Mouse (Mus musculus) lung, embryonic 16.5 days (tissue): ENCODE results near the gene Rin3. TPM values are rescaled to one million over a fixed set of nuclear protein-coding genes. Genes with fewer than 3 reads are reported as not detected.

Experiments
- ATAC-seq: fragments of 200-750 bp; cut with Nextera tagmentation; 2 replicates; pipeline ENCODE4 v1.8.0; 2017; ENCODE audit warnings: low read depth, mild to moderate bottlenecking, moderate library complexity
- H3K27ac ChIP-seq: fragments of 300-500 bp; sonication (generic); 2 replicates; pipeline ENCODE4 v1.5.1; 2014; ENCODE audit warnings: mild to moderate bottlenecking, control low read depth, low read length
- H3K27me3 ChIP-seq: fragments of 300-500 bp; sonication (generic); 2 replicates; pipeline ENCODE4 v1.6.1; 2014; ENCODE audit warnings: low read depth, low read length, mixed read lengths; ENCODE audit not compliant: control insufficient read depth, insufficient read depth
- H3K36me3 ChIP-seq: fragments of 300-500 bp; sonication (generic); 2 replicates; pipeline ENCODE4 v1.6.1; 2014; ENCODE audit warnings: low read length; ENCODE audit not compliant: control insufficient read depth, insufficient read depth
- H3K4me1 ChIP-seq: fragments of 300-500 bp; sonication (generic); replicated peaks from 2 replicates; pipeline ENCODE4 v1.6.1; 2014; ENCODE audit warnings: low read length, mixed read lengths; ENCODE audit not compliant: control insufficient read depth, insufficient read depth
- H3K4me2 ChIP-seq: fragments of 300-500 bp; sonication (generic); 2 replicates; pipeline ENCODE4 v1.6.1; 2014; ENCODE audit warnings: low read depth, low read length, control low read depth
- H3K4me3 ChIP-seq: fragments of 300-500 bp; sonication (generic); 2 replicates; pipeline ENCODE4 v1.5.1; 2014; ENCODE audit warnings: mild to moderate bottlenecking, low read length, control low read depth
- H3K9ac ChIP-seq: fragments of 300-500 bp; sonication (generic); 2 replicates; pipeline ENCODE4 v1.6.1; 2014; ENCODE audit warnings: low read length, control low read depth
- H3K9me3 ChIP-seq: fragments of 300-500 bp; sonication (generic); 2 replicates; pipeline ENCODE4 v1.6.1; 2016; ENCODE audit warnings: low read length; ENCODE audit not compliant: control insufficient read depth
- WGBS: fragments of 180-500 bp; shearing (Covaris S2); extraction: QIAGEN DNeasy Blood & Tissue Kit; methylation state at CpG from one replicate; pipeline ENCODE4 v1.1.7; 2014; 5-methylcytosine and 5-hydroxymethylcytosine counted together
- polyA plus RNA-seq: library from polyadenylated mRNA; unstranded; fragments of >200 nt; fragmentation: Nextera tagmentation; extraction: Ambion mirVana; gene quantifications from 2 replicates; pipeline ENCODE4 v1.2.1, GENCODE M21; 2015

Gene Rin3
- polyA plus RNA-seq, 1 experiment from 2014 or later: 16.7 TPM

DNA sequence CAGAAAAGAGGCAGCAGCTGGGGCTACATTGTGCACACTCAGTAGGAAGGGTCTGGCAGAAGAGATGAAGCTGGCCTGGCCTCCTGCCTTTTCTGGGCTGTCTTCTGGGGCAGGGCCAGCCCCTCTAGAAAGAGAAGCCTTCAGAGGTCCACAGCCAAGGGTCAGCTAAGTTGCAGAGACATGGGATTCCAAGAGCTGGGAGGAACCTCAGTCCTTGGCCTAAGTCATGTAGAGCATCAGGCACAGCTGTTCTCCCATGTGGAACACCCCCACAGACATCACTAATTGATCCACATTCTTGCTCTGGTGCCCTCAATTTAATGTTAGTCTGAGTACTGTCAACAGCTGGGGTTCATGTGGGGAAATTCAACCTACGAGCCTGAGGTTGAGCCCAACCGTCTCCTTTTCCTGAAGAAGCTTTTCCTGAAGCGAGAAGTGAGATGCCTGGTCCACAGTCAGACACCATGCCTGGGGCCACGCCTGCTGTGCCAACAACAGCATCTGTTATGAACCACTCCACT, 20.0 kb downstream of the Rin3 start:
- Histone ChIP-seq H3K4me2 (no peak overlapping the region), H3K9ac (no peak overlapping the region), H3K27me3 (no peaks in the 10 kb centered on the region), H3K36me3 (no peaks in the 10 kb centered on the region), H3K4me1 (peaks cover 58% of the 10 kb centered on the region), H3K4me3 (no peak overlapping the region), H3K9me3 (no peaks in the 10 kb centered on the region), H3K27ac (peak overlapping the region; percentile 79)
- peak; percentile 89 for ATAC-seq
- WGBS: 62% methylated on average over 4 of the region's 4 CpGs

DNA sequence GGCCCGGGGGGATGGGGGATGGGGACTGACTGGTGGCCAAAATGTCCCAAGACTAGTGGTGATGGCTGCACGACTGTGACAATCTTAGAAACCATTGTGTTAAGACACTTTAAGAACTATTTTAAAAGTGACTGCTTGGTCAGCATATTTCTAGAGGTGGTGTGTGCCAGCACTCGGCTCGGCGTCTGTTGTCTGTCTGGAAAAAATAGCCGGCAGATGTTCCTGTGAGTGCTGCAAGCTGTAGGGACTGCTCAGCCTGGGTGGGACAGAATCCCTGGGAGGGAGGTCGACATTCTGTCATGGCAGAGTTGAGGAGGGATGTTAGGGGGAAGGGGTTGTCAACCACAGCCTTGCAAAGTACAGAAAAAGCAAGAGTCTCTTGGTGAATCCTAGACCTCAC, 21.0 kb downstream of the Rin3 start:
- H3K4me2 ChIP-seq: no peak overlapping the region
- no peaks in the 10 kb centered on the region for H3K36me3 ChIP-seq
- peaks cover 66% of the 10 kb centered on the region for H3K4me1 ChIP-seq
- H3K9ac ChIP-seq: no peak overlapping the region
- 10% methylated on average over 7 of the region's 7 CpGs for WGBS
- no peaks in the 10 kb centered on the region for H3K9me3 ChIP-seq
- peak; percentile 9; the same call in 1 of the 2 replicates for ATAC-seq
- peak overlapping the region; percentile 79 for H3K27ac ChIP-seq
- no peak overlapping the region for H3K4me3 ChIP-seq
- no peaks in the 10 kb centered on the region for H3K27me3 ChIP-seq

DNA sequence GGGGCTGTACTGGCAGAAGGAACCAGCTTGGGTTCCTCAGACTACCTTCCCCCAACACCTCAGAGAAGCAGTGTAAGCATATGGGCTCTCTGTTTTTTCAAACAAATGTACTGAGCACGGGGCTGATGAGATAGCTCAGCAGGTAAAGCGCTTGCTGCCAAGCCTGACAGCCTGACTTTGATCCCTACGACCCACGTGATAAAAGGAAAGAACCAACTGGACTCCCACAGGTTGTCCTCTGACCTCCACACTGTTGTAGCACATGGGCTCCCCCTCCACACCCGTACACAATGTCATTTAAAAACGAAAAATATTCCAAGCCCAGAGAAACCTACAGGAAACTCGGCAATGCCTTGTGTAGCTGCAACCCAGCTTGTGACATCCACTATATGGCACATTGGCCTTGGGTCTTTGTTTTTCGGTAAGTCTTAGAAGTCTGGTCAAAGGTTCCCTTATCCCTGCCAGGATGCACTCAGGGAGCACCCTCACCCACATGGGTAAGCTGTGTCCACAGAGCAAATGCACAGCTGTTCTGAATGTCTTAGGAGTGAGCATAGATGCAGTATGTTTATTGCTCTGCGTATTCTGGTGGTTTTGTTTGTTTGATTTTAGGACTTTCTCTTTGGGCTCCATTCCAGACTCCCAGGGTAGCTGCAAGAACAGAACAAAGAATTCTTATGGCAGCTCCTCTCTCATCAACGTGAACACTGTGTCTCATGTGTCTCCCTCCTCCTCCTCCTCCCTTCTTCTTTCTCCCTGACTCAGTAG, 22.4 kb downstream of the Rin3 start:
- Histone ChIP-seq H3K4me3 (no peak overlapping the region), H3K27ac (peak overlapping the region; percentile 64), H3K4me1 (peaks cover 71% of the 10 kb centered on the region), H3K9ac (no peak overlapping the region), H3K36me3 (no peaks in the 10 kb centered on the region), H3K4me2 (no peak overlapping the region), H3K27me3 (no peaks in the 10 kb centered on the region), H3K9me3 (no peaks in the 10 kb centered on the region)
- no peak for ATAC-seq
- 34% methylated on average over 10 of the region's 10 CpGs for WGBS

DNA sequence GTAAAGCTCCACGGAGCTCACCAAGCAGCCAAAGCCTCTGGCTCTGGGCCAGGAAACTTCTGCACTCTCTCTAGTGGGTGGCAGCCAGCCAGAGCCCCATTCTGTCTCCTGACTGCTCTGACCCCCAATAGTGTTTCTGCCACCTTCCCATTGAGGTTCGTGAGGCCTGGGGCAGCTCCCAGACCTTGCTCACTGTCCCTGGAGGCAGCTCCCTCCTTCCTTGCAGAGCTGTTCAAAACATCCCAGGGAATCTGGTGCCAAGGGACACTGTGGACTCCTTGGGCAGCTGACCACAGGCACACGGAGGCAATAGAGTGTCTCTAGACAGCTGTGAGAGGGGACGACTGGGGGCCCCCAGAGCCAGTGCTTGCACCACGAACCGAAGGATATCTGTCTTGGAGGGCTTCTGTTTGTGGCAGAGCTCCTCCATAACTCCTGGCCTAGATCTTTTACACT, 25.2 kb downstream of the Rin3 start:
- Histone ChIP-seq H3K27me3 (no peaks in the 10 kb centered on the region), H3K4me2 (no peak overlapping the region; the same call in 1 of the 2 replicates), H3K36me3 (no peaks in the 10 kb centered on the region), H3K9me3 (no peaks in the 10 kb centered on the region), H3K4me1 (peaks cover 55% of the 10 kb centered on the region), H3K27ac (peak overlapping the region; percentile 75), H3K4me3 (no peak overlapping the region), H3K9ac (0 out of 2 replicates have a peak overlapping the region, but pooled peaks have one; percentile 11)
- peak; percentile 89; the same call in 1 of the 2 replicates for ATAC-seq
- WGBS: 25% methylated on average over 6 of the region's 6 CpGs

DNA sequence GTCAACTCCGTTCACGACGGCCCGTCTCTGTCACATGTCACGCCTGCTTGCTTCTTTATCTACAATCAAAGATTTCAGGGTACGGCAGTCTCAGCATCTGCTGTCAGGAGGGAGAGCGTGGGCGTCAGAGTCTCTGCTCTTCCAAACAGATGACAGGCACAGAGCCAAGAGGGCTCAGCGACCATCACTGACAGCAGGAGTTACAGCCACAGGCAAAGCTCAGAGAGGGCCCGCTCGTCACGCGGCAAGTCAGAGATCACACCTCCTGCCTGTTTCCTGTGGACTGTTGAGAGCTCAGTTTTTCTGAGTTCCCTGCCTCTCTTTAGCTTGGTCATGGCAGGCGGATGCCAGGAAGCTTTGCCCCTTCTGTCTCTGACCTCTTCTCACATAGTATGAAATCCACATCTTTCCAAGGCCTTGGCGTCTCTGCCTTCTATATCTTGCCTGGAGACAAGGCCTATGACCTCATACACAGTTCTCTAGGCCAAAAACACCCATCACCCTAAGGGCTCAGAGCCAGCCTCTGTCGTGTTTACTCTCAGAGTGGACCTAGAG, 25.7 kb downstream of the Rin3 start:
- peak; percentile 91 for ATAC-seq
- Histone ChIP-seq H3K4me3 (no peak overlapping the region), H3K9me3 (no peaks in the 10 kb centered on the region), H3K36me3 (no peaks in the 10 kb centered on the region), H3K27me3 (no peaks in the 10 kb centered on the region), H3K4me1 (peaks cover 50% of the 10 kb centered on the region), H3K9ac (no peak overlapping the region), H3K4me2 (no peak overlapping the region; the same call in 1 of the 2 replicates), H3K27ac (peak overlapping the region; percentile 75)
- 32% methylated on average over 16 of the region's 16 CpGs for WGBS

DNA sequence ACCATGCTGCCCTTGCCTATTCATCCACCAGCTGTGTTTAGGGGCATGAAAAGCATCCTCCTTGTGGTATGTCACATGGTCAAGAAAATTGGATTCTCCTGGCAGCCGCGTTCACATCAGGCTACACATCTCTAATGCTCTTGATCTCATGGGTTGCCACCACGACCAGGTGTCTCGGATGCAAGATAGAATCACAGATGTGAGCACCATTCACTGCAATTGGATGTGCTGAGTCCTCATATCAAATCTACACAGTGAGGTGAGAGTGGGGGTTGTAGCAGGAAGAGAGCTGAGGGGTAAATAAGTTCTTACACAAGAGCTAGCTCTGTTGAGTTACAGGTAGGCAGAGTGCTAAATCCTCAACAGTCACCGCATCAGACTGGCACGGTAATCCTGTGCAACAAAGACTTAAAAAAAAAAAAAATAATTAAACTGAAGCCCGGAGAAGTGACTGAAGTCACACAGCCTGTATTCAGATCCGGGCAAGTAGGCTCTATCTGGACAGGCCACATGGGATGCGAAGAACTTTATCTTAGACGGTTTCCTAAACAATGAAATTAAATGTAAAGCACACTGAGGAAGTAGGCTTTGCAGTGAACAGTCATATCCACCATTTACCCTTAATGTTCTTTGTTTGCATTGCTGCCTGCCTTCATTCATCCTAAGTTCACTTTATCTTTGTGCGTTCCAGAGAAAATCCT, 26.4 kb downstream of the Rin3 start:
- no peak for ATAC-seq
- Histone ChIP-seq H3K4me1 (peaks cover 43% of the 10 kb centered on the region), H3K4me3 (no peak overlapping the region), H3K9me3 (no peaks in the 10 kb centered on the region), H3K27me3 (no peaks in the 10 kb centered on the region), H3K27ac (peak overlapping the region; percentile 75; the same call in 1 of the 2 replicates), H3K4me2 (no peak overlapping the region), H3K9ac (no peak overlapping the region), H3K36me3 (no peaks in the 10 kb centered on the region)
- WGBS: 80% methylated on average over 11 of the region's 11 CpGs

DNA sequence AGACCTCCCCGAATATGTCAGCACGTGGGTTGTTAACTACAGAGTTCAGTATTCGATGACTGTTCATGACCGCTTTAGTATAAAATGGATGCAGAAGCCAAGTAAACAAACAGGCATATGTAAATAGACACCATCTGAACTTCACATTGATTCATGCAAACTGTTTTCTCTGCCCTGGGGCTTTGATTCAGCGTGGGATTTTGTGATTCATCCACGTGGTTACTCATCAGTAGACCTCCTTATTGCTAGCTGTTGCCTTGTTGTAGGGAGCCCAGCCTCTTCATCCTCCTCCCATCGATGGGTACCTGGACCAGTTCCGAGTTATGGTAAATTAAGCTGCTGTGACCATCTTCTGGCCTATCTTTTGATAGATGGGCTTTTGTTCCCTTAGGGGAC, 26.9 kb downstream of the Rin3 start:
- no peak overlapping the region for H3K4me3 ChIP-seq
- WGBS: 73% methylated on average over 8 of the region's 8 CpGs
- H3K27ac ChIP-seq: no peak overlapping the region
- H3K27me3 ChIP-seq: no peaks in the 10 kb centered on the region
- H3K9me3 ChIP-seq: no peaks in the 10 kb centered on the region
- ATAC-seq: no peak
- H3K9ac ChIP-seq: no peak overlapping the region
- H3K4me2 ChIP-seq: no peak overlapping the region
- peaks cover 4% of the 10 kb centered on the region; the same call in 1 of the 2 replicates for H3K36me3 ChIP-seq
- peaks cover 37% of the 10 kb centered on the region for H3K4me1 ChIP-seq

DNA sequence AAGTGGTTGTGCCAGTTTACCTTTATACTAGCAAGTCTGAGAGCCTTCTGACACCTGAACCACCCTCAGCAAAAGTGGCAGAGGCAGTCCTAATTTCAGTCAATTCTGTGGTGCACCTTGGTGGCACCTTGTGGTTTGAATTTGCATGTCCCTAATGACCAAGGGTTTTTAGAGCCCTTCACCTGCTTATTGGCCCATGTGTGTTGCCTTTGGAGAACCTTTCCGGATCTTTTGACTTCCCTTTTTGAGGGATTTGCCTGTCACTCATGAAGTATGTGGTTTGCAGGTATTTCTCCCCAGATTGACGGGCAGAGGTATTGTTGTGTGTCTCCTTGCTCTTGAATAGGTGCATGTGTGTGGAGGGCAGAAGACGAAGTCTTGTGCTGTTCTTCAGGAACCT, 27.4 kb downstream of the Rin3 start:
- Histone ChIP-seq H3K36me3 (peaks cover 5% of the 10 kb centered on the region; the same call in 1 of the 2 replicates), H3K9me3 (no peaks in the 10 kb centered on the region), H3K9ac (no peak overlapping the region), H3K4me1 (peaks cover 32% of the 10 kb centered on the region), H3K4me3 (no peak overlapping the region), H3K4me2 (no peak overlapping the region), H3K27me3 (no peaks in the 10 kb centered on the region), H3K27ac (no peak overlapping the region)
- no peak for ATAC-seq
- 89% methylated on average over 3 of the region's 3 CpGs for WGBS

DNA sequence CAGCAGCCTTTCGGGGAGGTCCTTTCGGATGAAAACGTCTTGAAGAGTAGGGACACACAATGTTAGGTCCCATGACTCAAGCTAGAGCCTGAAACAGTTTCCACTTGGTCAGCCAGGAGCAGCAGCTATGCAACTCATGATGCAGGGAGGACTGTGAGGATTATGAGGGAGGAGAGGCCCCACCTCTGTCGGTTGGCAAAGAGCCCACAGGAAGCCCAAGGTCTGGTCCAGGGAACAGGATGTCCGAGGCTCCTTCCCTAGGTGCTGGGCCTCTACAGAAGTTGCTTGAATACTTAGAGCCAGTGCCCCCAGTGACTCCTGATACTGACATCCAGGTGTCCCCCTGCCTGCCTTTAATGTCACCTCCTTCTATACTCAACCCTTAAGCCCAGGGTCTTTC, 28.6 kb downstream of the Rin3 start:
- H3K36me3 ChIP-seq: peaks cover 9% of the 10 kb centered on the region; the same call in 1 of the 2 replicates
- ATAC-seq: no peak
- H3K9me3 ChIP-seq: no peaks in the 10 kb centered on the region
- 75% methylated on average over 5 of the region's 5 CpGs for WGBS
- no peak overlapping the region for H3K4me2 ChIP-seq
- no peak overlapping the region for H3K4me3 ChIP-seq
- H3K27ac ChIP-seq: no peak overlapping the region
- H3K9ac ChIP-seq: no peak overlapping the region
- no peaks in the 10 kb centered on the region for H3K27me3 ChIP-seq
- H3K4me1 ChIP-seq: peaks cover 25% of the 10 kb centered on the region
